Mouse (Mus musculus): ENCODE measurements around the gene Klhdc9.
A peak's percentile ranks its signal among the peaks of the same experiment; 100 is the strongest.

Klhdc9 gene

GRCm38 (mm10) chr1:171360656-171361055, at the start of gene Klhdc9:
Gene Klhdc9 (minus strand): TSS chr1:171360798.
- no peak for DNase-seq (ENCODE audit: low read depth, low spot score)

GRCm38 (mm10) chr1:171410231-171410630, 49.6 kb upstream of the Klhdc9 start:
- no peak for DNase-seq (ENCODE audit: low read depth, low spot score)

GRCm38 (mm10) chr1:171407263-171407662, 46.7 kb upstream of the Klhdc9 start:
- DNase-seq (ENCODE audit: low read depth, low spot score), result no peak

- no peak for DNase-seq (ENCODE audit: low read depth, low spot score)
Observed at GRCm38 (mm10) chr1:171402991-171403390, 42.4 kb upstream of the Klhdc9 start.

GRCm38 (mm10) chr1:171401821-171402220, 41.2 kb upstream of the Klhdc9 start:
- DNase-seq (ENCODE audit: low read depth, low spot score), result no peak

- no peak for DNase-seq (ENCODE audit: low read depth, low spot score)
Observed at GRCm38 (mm10) chr1:171390101-171390500, 29.5 kb upstream of the Klhdc9 start.

GRCm38 (mm10) chr1:171388376-171389102, 27.9 kb upstream of the Klhdc9 start, which contains the start of gene Arhgap30:
Gene Arhgap30 (plus strand): TSS chr1:171388954.
- no peak for DNase-seq (ENCODE audit: low read depth, low spot score)

- peak; percentile 43 for DNase-seq (ENCODE audit: low read depth, low spot score)
Observed at GRCm38 (mm10) chr1:171387099-171387498, 26.5 kb upstream of the Klhdc9 start.

GRCm38 (mm10) chr1:171385171-171385570, 24.6 kb upstream of the Klhdc9 start:
- DNase-seq (ENCODE audit: low read depth, low spot score), result no peak

GRCm38 (mm10) chr1:171384361-171384760, 23.8 kb upstream of the Klhdc9 start:
- no peak for DNase-seq (ENCODE audit: low read depth, low spot score)

- DNase-seq (ENCODE audit: low read depth, low spot score), result no peak
Observed at GRCm38 (mm10) chr1:171382096-171382620, 21.6 kb upstream of the Klhdc9 start.

- no peak for DNase-seq (ENCODE audit: low read depth, low spot score)
Observed at GRCm38 (mm10) chr1:171379935-171380599, 19.5 kb upstream of the Klhdc9 start.

GRCm38 (mm10) chr1:171378298-171378697, 17.7 kb upstream of the Klhdc9 start:
- no peak for DNase-seq (ENCODE audit: low read depth, low spot score)

GRCm38 (mm10) chr1:171375646-171376097, 15.1 kb upstream of the Klhdc9 start:
- DNase-seq (ENCODE audit: low read depth, low spot score), result peak; percentile 81

GRCm38 (mm10) chr1:171373946-171374345, 13.3 kb upstream of the Klhdc9 start:
- DNase-seq (ENCODE audit: low read depth, low spot score), result no peak

GRCm38 (mm10) chr1:171372880-171373279, 12.3 kb upstream of the Klhdc9 start:
- no peak for DNase-seq (ENCODE audit: low read depth, low spot score)

GRCm38 (mm10) chr1:171369845-171370556, 9.4 kb upstream of the Klhdc9 start, which contains the start of gene Nectin4:
Gene Nectin4 (plus strand): TSS chr1:171370099.
- no peak for DNase-seq (ENCODE audit: low read depth, low spot score)

- no peak for DNase-seq (ENCODE audit: low read depth, low spot score)
Observed at GRCm38 (mm10) chr1:171365934-171366333, 5.3 kb upstream of the Klhdc9 start.

- DNase-seq (ENCODE audit: low read depth, low spot score), result peak; percentile 86
Observed at GRCm38 (mm10) chr1:171361106-171362103, 807 bp upstream of the Klhdc9 start.

- no peak for DNase-seq (ENCODE audit: low read depth, low spot score)
Observed at GRCm38 (mm10) chr1:171360253-171360652, 345 bp downstream of the Klhdc9 start.

GRCm38 (mm10) chr1:171358421-171358820, 2.2 kb downstream of the Klhdc9 start:
- peak; percentile 70 for DNase-seq (ENCODE audit: low read depth, low spot score)
